Mouse (Mus musculus): ENCODE results near the gene Shkbp1. TPM values are rescaled to one million over a fixed set of nuclear protein-coding genes. Genes with fewer than 3 reads are reported as not detected.

The Shkbp1 gene
- 60.2 TPM for total RNA-seq (2023)

DNA sequence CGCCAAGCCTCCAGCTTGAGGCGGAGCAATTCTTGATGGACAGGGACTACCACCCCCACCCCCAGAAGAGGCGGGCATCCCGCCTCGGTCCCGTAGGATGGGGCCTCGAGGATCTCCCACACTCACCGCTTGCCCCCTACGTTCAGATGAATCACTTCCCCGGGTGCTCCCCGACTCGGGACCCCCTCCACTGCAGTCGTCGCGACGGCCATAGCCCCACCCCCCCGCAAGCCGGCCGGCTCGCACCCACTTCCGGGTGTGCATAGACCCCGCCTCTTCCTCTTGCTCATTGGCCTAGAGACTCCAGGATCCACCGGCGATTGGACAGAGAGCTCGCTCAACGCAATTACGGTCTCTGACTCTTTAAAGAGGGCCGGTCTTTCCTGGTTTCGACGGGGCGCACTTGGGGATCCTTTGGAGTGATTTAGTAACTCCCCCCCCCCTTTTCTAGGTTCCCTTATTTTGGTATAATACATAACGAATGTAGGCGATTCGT lies at the start of gene Shkbp1:
Shkbp1 (minus strand) TSS at position 275 of the 496 bp plus-strand sequence.

GRCm38 (mm10) chr7:27356861-27357594 lies 1.2 kb upstream of the Shkbp1 start, which contains the start of gene Gm20479:
Gene Gm20479, minus strand, starts transcription at chr7:27357419.

GRCm38 (mm10) chr7:27337175-27337853 lies 18.5 kb downstream of the Shkbp1 start, which contains the start of gene Ltbp4:
Gene Ltbp4, minus strand, starts transcription at chr7:27337692.

Other genes with a start within 250 kb of the Shkbp1 start
- not detected for gene Cyp2f2, start 236.1 kb downstream of the Shkbp1 start, total RNA-seq (2023)
- not detected for gene Cyp2t4, start 202.3 kb downstream of the Shkbp1 start, total RNA-seq (2023)
- gene Egln2, start 189.2 kb downstream of the Shkbp1 start, total RNA-seq (2023): 95.0 TPM
- gene Rab4b, start 177.1 kb downstream of the Shkbp1 start, total RNA-seq (2023): 77.3 TPM
- 0.44 TPM for gene Gm21983, start 174.9 kb downstream of the Shkbp1 start, total RNA-seq (2023)
- gene Mia, start 174.9 kb downstream of the Shkbp1 start, total RNA-seq (2023): not detected
- 10.9 TPM for gene BC024978, start 160.2 kb downstream of the Shkbp1 start, total RNA-seq (2023)
- gene Snrpa, start 159.7 kb downstream of the Shkbp1 start, total RNA-seq (2023): 77.4 TPM
- 12.1 TPM for gene Itpkc, start 127.4 kb downstream of the Shkbp1 start, total RNA-seq (2023)
- gene Coq8b, start 123.0 kb downstream of the Shkbp1 start, total RNA-seq (2023): 15.3 TPM
- gene Numbl, start 97.6 kb downstream of the Shkbp1 start, total RNA-seq (2023): 2.7 TPM
- gene Ltbp4, start 18.3 kb downstream of the Shkbp1 start, total RNA-seq (2023): 1.1 TPM
- gene Gm20479, start 1.4 kb upstream of the Shkbp1 start, total RNA-seq (2023): 3.7 TPM
- not detected for gene Sptbn4, start 91.7 kb upstream of the Shkbp1 start, total RNA-seq (2023)
- gene Blvrb, start 92.0 kb upstream of the Shkbp1 start, total RNA-seq (2023): 14.6 TPM
- gene Sertad3, start 117.7 kb upstream of the Shkbp1 start, total RNA-seq (2023): 9.4 TPM
- 52.4 TPM for gene Sertad1, start 130.9 kb upstream of the Shkbp1 start, total RNA-seq (2023)
- gene Prx, start 143.3 kb upstream of the Shkbp1 start, total RNA-seq (2023): 0.82 TPM
- not detected for gene Hipk4, start 167.2 kb upstream of the Shkbp1 start, total RNA-seq (2023)
- 118 TPM for gene Pld3, start 197.2 kb upstream of the Shkbp1 start, total RNA-seq (2023)
- gene 2310022A10Rik, start 197.2 kb upstream of the Shkbp1 start, total RNA-seq (2023): 27.7 TPM
- 145 TPM for gene Akt2, start 235.5 kb upstream of the Shkbp1 start, total RNA-seq (2023)